Mouse (Mus musculus): ENCODE data around the gene Samsn1. TPM values are rescaled to one million over a fixed set of nuclear protein-coding genes. Genes with fewer than 3 reads are reported as not detected.

Gene Samsn1
- polyA plus RNA-seq, 1 experiment from 2014 or later: 1.4 TPM

GRCm38 (mm10) chr16:75826498-75826897 lies 195.6 kb downstream of the Samsn1 start:
- H3K4me1 ChIP-seq (replicated peaks): no peaks in the 10 kb centered on the region
- no peaks in the 10 kb centered on the region for H3K27me3 ChIP-seq

DNA sequence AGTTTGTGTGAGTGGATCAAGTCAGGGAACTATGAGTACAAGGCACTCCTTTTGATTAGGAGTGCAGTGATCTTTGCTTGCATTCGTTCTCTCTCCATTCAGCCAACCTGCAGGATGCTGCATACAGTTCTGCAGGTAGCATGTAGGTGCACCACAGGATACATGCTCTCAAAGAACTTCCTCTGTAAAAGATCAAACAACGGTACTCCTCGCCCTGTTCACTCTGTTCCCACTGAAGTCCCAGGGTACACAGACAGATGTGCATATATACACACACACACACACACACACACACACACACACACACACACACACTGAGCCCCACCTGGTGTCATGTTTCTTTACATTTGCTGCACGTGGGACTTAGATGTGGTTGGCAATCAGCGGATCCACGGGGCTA lies 198.9 kb downstream of the Samsn1 start:
- Histone ChIP-seq H3K27ac (no peak overlapping the region), H3K9ac (no peak overlapping the region), H3K4me3 (no peak overlapping the region), H3K36me3 (no peaks in the 10 kb centered on the region), H3K27me3 (no peaks in the 10 kb centered on the region), H3K4me1 (replicated peaks) (no peaks in the 10 kb centered on the region), H3K9me3 (no peaks in the 10 kb centered on the region), H3K4me2 (no peak overlapping the region)
- ATAC-seq (ENCODE audit: low FRiP score): no peak
- 84% methylated on average over 6 of the region's 6 CpGs for WGBS

More at GRCm38 (mm10) chr16:75826498-75826897, 195.6 kb downstream of the Samsn1 start:
- H3K4me3 ChIP-seq: no peak overlapping the region
- H3K27ac ChIP-seq: no peak overlapping the region
- ATAC-seq (ENCODE audit: low FRiP score): no peak
- no peaks in the 10 kb centered on the region for H3K9me3 ChIP-seq
- H3K36me3 ChIP-seq: no peaks in the 10 kb centered on the region
- H3K9ac ChIP-seq: no peak overlapping the region
- no peak overlapping the region for H3K4me2 ChIP-seq

- Histone ChIP-seq H3K36me3 (no peaks in the 10 kb centered on the region), H3K4me1 (replicated peaks) (no peaks in the 10 kb centered on the region), H3K9ac (no peak overlapping the region), H3K4me3 (no peak overlapping the region), H3K27ac (no peak overlapping the region), H3K4me2 (no peak overlapping the region), H3K27me3 (no peaks in the 10 kb centered on the region), H3K9me3 (no peaks in the 10 kb centered on the region)
- no peak for ATAC-seq (ENCODE audit: low FRiP score)
- 50% methylated on average over 3 of the region's 3 CpGs for WGBS
Observed at GRCm38 (mm10) chr16:75820963-75821362, 201.1 kb downstream of the Samsn1 start.
